Comparison of ENCODE assay signal across 9 mouse cellular contexts in the genomic region with DNA sequence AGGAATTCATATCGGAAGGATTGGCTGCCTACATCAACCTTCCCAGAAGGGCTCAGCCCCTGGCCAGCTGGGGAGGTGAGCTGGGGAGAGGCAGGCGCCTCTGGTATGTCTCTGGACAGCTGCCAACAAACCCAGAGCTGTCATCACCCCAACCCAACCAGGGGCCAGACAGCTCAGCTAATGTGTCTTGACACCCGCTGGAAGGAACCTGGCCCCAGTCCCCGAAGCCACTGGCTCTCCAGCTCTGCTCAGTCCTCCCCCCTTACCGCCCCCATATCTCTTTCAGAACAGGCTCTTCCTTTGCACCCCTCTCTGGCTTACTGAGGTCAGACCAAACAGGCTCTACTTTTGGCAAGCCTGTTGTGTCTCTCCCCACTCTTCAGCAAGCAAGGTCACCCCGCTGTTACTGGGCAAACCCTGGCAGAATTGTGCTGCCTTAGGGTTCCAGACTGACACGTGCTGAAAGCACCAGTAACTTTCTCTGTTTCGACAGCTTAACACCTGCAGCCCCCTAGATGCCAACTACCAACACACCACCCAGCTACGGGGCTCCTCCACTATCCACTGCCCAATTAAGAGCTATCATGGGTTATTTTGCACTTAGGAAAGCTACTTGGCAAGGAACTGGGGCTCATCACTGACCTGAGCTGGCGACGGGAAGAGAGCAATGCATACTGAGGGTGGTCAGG. TPM values are rescaled to one million over a fixed set of nuclear protein-coding genes. Genes with fewer than 3 reads are reported as not detected.
A peak's percentile ranks its signal among the peaks of the same experiment; 100 is the strongest.
DNase-seq lines count a peak whose midpoint lies in the region; ATAC-seq lines count a peak whose summit lies in the region.
"Had no signal": no experiment of that assay in that cellular context is flagged by ENCODE, and none has a peak within 500 bp of the region (broad histone marks: within the 10 kb centered on the region; RNA-seq: fewer than 3 reads in every experiment).

No protein-coding gene starts in this region.

- peak; percentile 50 for DNase-seq in kidney, postnatal 14 days
- DNase-seq in adrenal gland, postnatal 36 days, result peak; percentile 28 to 44
- DNase-seq in heart, adult 9 months (ENCODE audit: low spot score in 2 of 2), result peak; percentile 88 to 90
- no peak for DNase-seq in right cerebral cortex, adult 18-20 months
- DNase-seq in left cerebral cortex, postnatal 14 days (ENCODE audit: low spot score in 2 of 2), result no peak

- no peak overlapping the region for H3K9ac ChIP-seq in kidney, embryonic 15.5 days
- no peak overlapping the region for H3K9ac ChIP-seq in liver, embryonic 12.5 days
- H3K9ac ChIP-seq: liver, embryonic 14.5 days had no signal

- H3K4me1 ChIP-seq in kidney, embryonic 15.5 days, result peaks cover 13% of the 10 kb centered on the region
- peaks cover 5% of the 10 kb centered on the region; the same call in 1 of the 2 replicates for H3K4me1 ChIP-seq in liver, embryonic 12.5 days

- no peak overlapping the region for H3K4me2 ChIP-seq in kidney, embryonic 15.5 days
- H3K4me2 ChIP-seq in liver, embryonic 12.5 days, result no peak overlapping the region

- H3K27me3 ChIP-seq in kidney, embryonic 15.5 days, result no peaks in the 10 kb centered on the region
- H3K27me3 ChIP-seq in liver, embryonic 12.5 days (replicated peaks), result 0 out of 2 replicates have a peak, but pooled peaks cover 4% of the 10 kb centered on the region

- H3K4me3 ChIP-seq in kidney, embryonic 15.5 days (replicated peaks), result no peak overlapping the region
- no peak overlapping the region for H3K4me3 ChIP-seq in liver, embryonic 12.5 days

- intact Hi-C loops in left cerebral cortex, postnatal 14 days (cut with DNase I), result no loop called here

- 62% methylated on average over 11 of the region's 11 CpGs for WGBS in kidney, embryonic 15.5 days
- WGBS in liver, embryonic 12.5 days (ENCODE audit: insufficient replicate concordance), result 46% methylated on average over 11 of the region's 11 CpGs

- no peak overlapping the region for H3K27ac ChIP-seq in kidney, embryonic 15.5 days
- H3K27ac ChIP-seq in liver, embryonic 12.5 days, result no peak overlapping the region
- H3K27ac ChIP-seq: liver, embryonic 14.5 days had no signal

- no peaks in the 10 kb centered on the region for H3K9me3 ChIP-seq in kidney, embryonic 15.5 days (replicated peaks)
- no peaks in the 10 kb centered on the region for H3K9me3 ChIP-seq in liver, embryonic 12.5 days (replicated peaks)

- H3K36me3 ChIP-seq in kidney, embryonic 15.5 days, result no peaks in the 10 kb centered on the region
- no peaks in the 10 kb centered on the region for H3K36me3 ChIP-seq in liver, embryonic 12.5 days

- no peak for ATAC-seq in kidney, embryonic 15.5 days (replicated peaks; ENCODE audit: low FRiP score)
- 0 out of 2 replicates have a peak, but pooled peaks have one; percentile 13 for ATAC-seq in liver, embryonic 12.5 days
- no peak for ATAC-seq in monocyte, adult 5-6 weeks (replicated peaks; ENCODE audit: insufficient number of reproducible peaks, low FRiP score, low TSS enrichment, poor library complexity, severe bottlenecking)

RNA-seq across cellular contexts. Expression of a gene that starts 5.9 kb away (rescaled TPM):
- polyA plus RNA-seq in kidney, embryonic 15.5 days (2015; fragmentation: Nextera tagmentation; extraction: Ambion mirVana), result not detected in 2 replicates
- under 1 TPM; 0.30 to 0.43 TPM for total RNA-seq in adrenal gland, postnatal 36 days (2021)
- polyA plus RNA-seq in liver, embryonic 12.5 days (2016; fragmentation: Nextera tagmentation; extraction: Ambion mirVana), result not detected in 2 replicates
- not detected in 3 replicates for total RNA-seq in monocyte, adult 5-6 weeks (2017)
- total RNA-seq in left cerebral cortex, postnatal 14 days (2021), result under 1 TPM in 1 of 2 experiments, not detected in 1; 0.37 TPM

RNA-seq across cellular contexts. Expression of a gene that starts 38.8 kb away (rescaled TPM):
- polyA plus RNA-seq in kidney, embryonic 15.5 days (2015; fragmentation: Nextera tagmentation; extraction: Ambion mirVana), result 45.6 and 49.7 TPM in 2 replicates
- total RNA-seq in adrenal gland, postnatal 36 days (2021), result 100 to 1,000 TPM; 146 to 208 TPM
- 40.1 and 42.7 TPM in 2 replicates for polyA plus RNA-seq in liver, embryonic 12.5 days (2016; fragmentation: Nextera tagmentation; extraction: Ambion mirVana)
- 3.9 to 14.6 TPM (median 7.4 TPM) in 3 replicates for total RNA-seq in monocyte, adult 5-6 weeks (2017)
- 1 to 10 TPM; 7.6 TPM for total RNA-seq in left cerebral cortex, postnatal 14 days (2021)

Comparison
In these comparisons a context has a peak if more than half of its experiments do, and no peak if none do; other contexts are left out.
1. DNase-seq: peak in kidney, postnatal 14 days (single experiment), adrenal gland, postnatal 36 days (2 of 2) and heart, adult 9 months (2 of 2); none in right cerebral cortex, adult 18-20 months (single experiment) and left cerebral cortex, postnatal 14 days (0 of 2).